Mouse (Mus musculus) embryonic facial prominence, embryonic 14.5 days (tissue): ENCODE measurements around the gene Ess2. TPM values are rescaled to one million over a fixed set of nuclear protein-coding genes. Genes with fewer than 3 reads are reported as not detected.

Experiments
- ATAC-seq: fragments of 200-750 bp; cut with Nextera tagmentation; 2 replicates; pipeline ENCODE4 v1.8.0; 2017; ENCODE audit warnings: low read depth, moderate number of reproducible peaks, moderate TSS enrichment
- DNase-seq: peaks from one replicate; pipeline ENCODE4 v3.0.0-alpha.2; 2015; ENCODE audit warnings: low spot score
- H3K27ac ChIP-seq: fragments of 300-500 bp; sonication (generic); replicated peaks from 2 replicates; pipeline ENCODE4 v1.5.1; 2014; ENCODE audit warnings: low read depth, mild to moderate bottlenecking, low read length, moderate library complexity
- H3K27me3 ChIP-seq: fragments of 300-500 bp; sonication (generic); replicated peaks from 2 replicates; pipeline ENCODE4 v1.6.1; 2014; ENCODE audit warnings: low read length; ENCODE audit not compliant: control insufficient read depth, insufficient read depth
- H3K36me3 ChIP-seq: fragments of 300-500 bp; sonication (generic); 2 replicates; pipeline ENCODE4 v1.6.1; 2014; ENCODE audit warnings: low read length, mixed read lengths; ENCODE audit not compliant: control insufficient read depth, insufficient read depth
- H3K4me1 ChIP-seq: fragments of 300-500 bp; sonication (generic); 2 replicates; pipeline ENCODE4 v1.6.1; 2014; ENCODE audit warnings: antibody characterized with exemption, low read length; ENCODE audit not compliant: control insufficient read depth, insufficient read depth
- H3K4me2 ChIP-seq: fragments of 300-500 bp; sonication (generic); 2 replicates; pipeline ENCODE4 v1.6.1; 2014; ENCODE audit warnings: low read depth, mild to moderate bottlenecking, low read length, moderate library complexity, mixed read lengths
- H3K4me3 ChIP-seq: fragments of 300-500 bp; sonication (generic); 2 replicates; pipeline ENCODE4 v1.5.1; 2014; ENCODE audit warnings: low read depth, mild to moderate bottlenecking, low read length
- H3K9ac ChIP-seq: fragments of 300-500 bp; sonication (generic); 2 replicates; pipeline ENCODE4 v1.6.1; 2014; ENCODE audit warnings: low read depth, mild to moderate bottlenecking, low read length, moderate library complexity, mixed read lengths
- H3K9me3 ChIP-seq: fragments of 300-500 bp; sonication (generic); 2 replicates; pipeline ENCODE4 v1.6.1; 2016; ENCODE audit warnings: low read length; ENCODE audit not compliant: control insufficient read depth
- WGBS: fragments of 180-500 bp; shearing (Covaris S2); extraction: QIAGEN DNeasy Blood & Tissue Kit; methylation state at CpG from one replicate; pipeline ENCODE4 v1.1.7; 2014; 5-methylcytosine and 5-hydroxymethylcytosine counted together
- polyA plus RNA-seq: library from polyadenylated mRNA; unstranded; fragments of >200 nt; fragmentation: Nextera tagmentation; extraction: Ambion mirVana; gene quantifications from 2 replicates; pipeline ENCODE4 v1.2.1, GENCODE M21; 2014

Ess2 gene
- polyA plus RNA-seq, 1 experiment from 2014 or later = 26.2 TPM

DNA sequence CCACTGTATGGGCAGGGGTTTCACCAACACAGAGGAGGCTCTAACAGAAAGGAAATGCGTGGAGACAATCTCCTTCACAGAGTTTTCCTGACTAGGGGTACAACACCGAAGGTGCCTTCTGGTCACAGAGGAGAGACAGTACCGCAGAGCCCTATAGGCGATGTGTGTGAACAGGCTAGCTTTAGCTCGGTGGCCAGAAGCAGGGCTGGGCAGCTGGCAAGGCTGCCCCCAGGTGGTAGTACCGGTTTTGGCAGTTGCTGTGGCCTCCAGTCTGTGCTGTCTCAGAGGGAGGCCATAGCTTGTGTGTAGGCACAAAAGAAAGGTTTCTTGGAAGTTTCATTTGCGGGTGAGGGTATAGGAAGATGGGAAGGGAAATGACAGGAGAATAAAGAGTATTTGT is 27.7 kb upstream of the Ess2 start:
- no peak overlapping the region for H3K9ac ChIP-seq
- H3K36me3 ChIP-seq = no peaks in the 10 kb centered on the region
- ATAC-seq (peak; percentile 90), DNase-seq (peak; percentile 56)
- H3K27me3 ChIP-seq = no peaks in the 10 kb centered on the region
- no peaks in the 10 kb centered on the region for H3K9me3 ChIP-seq
- no peak overlapping the region for H3K4me2 ChIP-seq
- no peaks in the 10 kb centered on the region for H3K4me1 ChIP-seq
- H3K4me3 ChIP-seq = no peak overlapping the region
- H3K27ac ChIP-seq = no peak overlapping the region
- 10% methylated on average over 7 of the region's 7 CpGs for WGBS

- 90% methylated on average over 7 of the region's 7 CpGs for WGBS
- H3K4me1 ChIP-seq = no peaks in the 10 kb centered on the region
- no peak overlapping the region for H3K27ac ChIP-seq
- DNase-seq = no peak
- H3K9ac ChIP-seq = no peak overlapping the region
- H3K4me2 ChIP-seq = no peak overlapping the region
- no peak for ATAC-seq
- no peak overlapping the region for H3K4me3 ChIP-seq
- no peaks in the 10 kb centered on the region for H3K9me3 ChIP-seq
- H3K27me3 ChIP-seq = no peaks in the 10 kb centered on the region
- no peaks in the 10 kb centered on the region for H3K36me3 ChIP-seq
Observed at GRCm38 (mm10) chr16:17938187-17938586, 27.0 kb upstream of the Ess2 start.

GRCm38 (mm10) chr16:17936776-17937175 is 25.6 kb upstream of the Ess2 start:
- Histone ChIP-seq H3K4me3 (no peak overlapping the region), H3K4me2 (no peak overlapping the region), H3K9me3 (no peaks in the 10 kb centered on the region), H3K9ac (no peak overlapping the region), H3K4me1 (no peaks in the 10 kb centered on the region), H3K36me3 (no peaks in the 10 kb centered on the region), H3K27me3 (no peaks in the 10 kb centered on the region), H3K27ac (no peak overlapping the region)
- no peak for DNase-seq
- 76% methylated on average over 10 of the region's 10 CpGs for WGBS
- ATAC-seq = no peak

DNA sequence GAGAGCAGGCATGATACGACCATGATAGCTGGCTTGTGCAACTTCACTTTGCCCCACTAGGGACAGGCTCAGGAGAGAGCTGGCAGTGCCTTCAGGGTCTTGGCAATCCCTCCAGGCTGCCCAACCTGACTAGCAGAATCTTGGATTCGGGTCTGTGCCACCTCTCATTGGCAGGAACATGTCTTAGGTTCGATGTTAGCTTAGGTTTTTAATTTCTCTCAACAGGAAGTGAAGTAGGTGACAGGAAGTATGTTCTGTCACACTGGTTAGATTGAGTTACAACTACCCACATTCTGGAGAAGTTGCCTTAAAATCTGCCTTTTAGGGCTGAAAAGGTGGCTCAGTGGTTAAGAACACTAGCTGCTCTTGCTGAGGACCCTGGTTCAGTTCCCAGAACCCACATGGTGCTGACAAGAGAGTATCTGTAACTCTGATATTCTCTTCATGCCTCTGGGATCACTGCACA is 23.3 kb upstream of the Ess2 start:
- H3K36me3 ChIP-seq = no peaks in the 10 kb centered on the region
- H3K4me1 ChIP-seq = no peaks in the 10 kb centered on the region
- no peak for DNase-seq
- H3K9me3 ChIP-seq = no peaks in the 10 kb centered on the region
- no peak overlapping the region for H3K9ac ChIP-seq
- H3K4me3 ChIP-seq = no peak overlapping the region
- ATAC-seq = no peak
- 57% methylated on average over 3 of the region's 3 CpGs for WGBS
- H3K4me2 ChIP-seq = no peak overlapping the region
- H3K27me3 ChIP-seq = no peaks in the 10 kb centered on the region
- H3K27ac ChIP-seq = no peak overlapping the region

- Histone ChIP-seq H3K4me1 (no peaks in the 10 kb centered on the region), H3K27me3 (no peaks in the 10 kb centered on the region), H3K9ac (no peak overlapping the region), H3K4me2 (no peak overlapping the region), H3K9me3 (no peaks in the 10 kb centered on the region), H3K4me3 (no peak overlapping the region), H3K36me3 (no peaks in the 10 kb centered on the region), H3K27ac (no peak overlapping the region)
- 68% methylated on average over 9 of the region's 9 CpGs for WGBS
- no peak for ATAC-seq
- no peak for DNase-seq
Observed at GRCm38 (mm10) chr16:17933594-17934444, 22.7 kb upstream of the Ess2 start.

GRCm38 (mm10) chr16:17931906-17932460 is 20.8 kb upstream of the Ess2 start:
- Histone ChIP-seq H3K4me2 (no peak overlapping the region), H3K27ac (no peak overlapping the region), H3K4me3 (no peak overlapping the region), H3K36me3 (no peaks in the 10 kb centered on the region), H3K4me1 (peaks cover 3% of the 10 kb centered on the region), H3K27me3 (no peaks in the 10 kb centered on the region), H3K9ac (no peak overlapping the region), H3K9me3 (no peaks in the 10 kb centered on the region)
- ATAC-seq (no peak), DNase-seq (no peak)
- WGBS = 77% methylated on average over 5 of the region's 5 CpGs

GRCm38 (mm10) chr16:17929631-17930030 is 18.5 kb upstream of the Ess2 start:
- H3K27ac ChIP-seq = no peak overlapping the region
- DNase-seq (no peak), ATAC-seq (no peak)
- no peaks in the 10 kb centered on the region for H3K27me3 ChIP-seq
- WGBS = 75% methylated on average over 2 of the region's 2 CpGs
- 0 out of 2 replicates have a peak, but pooled peaks cover 12% of the 10 kb centered on the region for H3K36me3 ChIP-seq
- H3K4me2 ChIP-seq = no peak overlapping the region
- no peak overlapping the region for H3K4me3 ChIP-seq
- no peaks in the 10 kb centered on the region for H3K9me3 ChIP-seq
- no peak overlapping the region for H3K9ac ChIP-seq
- peaks cover 8% of the 10 kb centered on the region for H3K4me1 ChIP-seq

- H3K27ac ChIP-seq = no peak overlapping the region
- H3K36me3 ChIP-seq = 0 out of 2 replicates have a peak, but pooled peaks cover 12% of the 10 kb centered on the region
- no peak overlapping the region for H3K4me3 ChIP-seq
- ATAC-seq (no peak), DNase-seq (no peak)
- WGBS = 29% methylated on average over 1 of the region's 2 CpGs
- H3K4me1 ChIP-seq = peaks cover 8% of the 10 kb centered on the region
- H3K9ac ChIP-seq = 0 out of 2 replicates have a peak overlapping the region, but pooled peaks have one; percentile 79
- no peaks in the 10 kb centered on the region for H3K9me3 ChIP-seq
- no peaks in the 10 kb centered on the region for H3K27me3 ChIP-seq
- H3K4me2 ChIP-seq = no peak overlapping the region
Observed at GRCm38 (mm10) chr16:17929211-17929610, 18.1 kb upstream of the Ess2 start.
